Mouse (Mus musculus) c-Kit-positive CD71-negative TER-119-negative erythroid progenitor cells, embryonic 14.5 days (primary cell): ENCODE results near the gene Gdpd2.

Source experiments
- DNase-seq: peaks from one replicate; pipeline ENCODE4 v3.0.0-alpha.2; 2013; ENCODE audit warnings: low read depth

The Gdpd2 gene

DNA sequence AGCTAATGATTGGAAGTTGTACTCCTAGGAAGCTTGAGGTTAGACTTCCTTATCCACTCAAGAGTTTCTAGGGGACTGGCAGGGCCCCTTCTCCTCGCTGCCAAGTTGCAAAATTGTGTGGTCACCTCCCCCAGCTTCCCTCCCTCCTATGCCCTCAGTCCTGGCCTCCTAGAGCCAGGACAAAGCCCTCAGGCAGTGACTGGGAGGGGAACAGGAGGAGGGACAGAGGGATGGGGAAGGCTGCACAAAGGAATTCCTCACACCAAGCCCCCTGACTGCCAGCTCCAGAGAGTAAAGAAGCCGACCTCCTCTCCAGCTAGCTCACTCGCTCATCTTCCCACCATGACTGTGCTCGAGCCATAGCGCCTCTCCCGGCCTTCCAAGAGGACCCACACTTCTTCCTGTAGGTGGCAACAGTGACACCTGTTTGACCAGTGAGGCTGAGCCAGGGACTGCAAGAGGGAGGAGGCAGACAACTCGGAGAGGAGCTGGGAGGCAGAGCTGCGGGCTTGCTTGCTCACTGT, at the start of gene Gdpd2:
Gdpd2 (plus strand) TSS at position 209 of the 524 bp plus-strand sequence.
- no peak for DNase-seq

DNA sequence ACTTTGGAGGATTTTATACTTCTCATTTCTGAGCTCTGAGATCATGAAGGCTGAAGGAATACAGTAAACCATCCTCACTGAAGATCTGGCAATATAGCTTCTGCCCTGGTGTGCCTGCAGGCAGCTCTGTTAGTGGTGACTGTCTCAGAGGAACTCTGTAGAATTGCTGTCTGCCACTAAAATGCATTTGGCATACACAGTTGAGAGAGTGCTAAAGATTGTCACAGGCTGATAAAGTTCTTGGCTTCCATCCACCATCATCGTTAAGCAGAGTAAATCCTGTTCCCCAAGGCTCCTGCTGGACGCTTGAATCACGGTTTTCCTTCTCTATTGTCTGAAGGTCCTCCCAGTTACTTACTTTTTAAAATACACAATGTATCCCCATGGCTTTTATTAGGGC, 43.1 kb upstream of the Gdpd2 start:
- no peak for DNase-seq

DNA sequence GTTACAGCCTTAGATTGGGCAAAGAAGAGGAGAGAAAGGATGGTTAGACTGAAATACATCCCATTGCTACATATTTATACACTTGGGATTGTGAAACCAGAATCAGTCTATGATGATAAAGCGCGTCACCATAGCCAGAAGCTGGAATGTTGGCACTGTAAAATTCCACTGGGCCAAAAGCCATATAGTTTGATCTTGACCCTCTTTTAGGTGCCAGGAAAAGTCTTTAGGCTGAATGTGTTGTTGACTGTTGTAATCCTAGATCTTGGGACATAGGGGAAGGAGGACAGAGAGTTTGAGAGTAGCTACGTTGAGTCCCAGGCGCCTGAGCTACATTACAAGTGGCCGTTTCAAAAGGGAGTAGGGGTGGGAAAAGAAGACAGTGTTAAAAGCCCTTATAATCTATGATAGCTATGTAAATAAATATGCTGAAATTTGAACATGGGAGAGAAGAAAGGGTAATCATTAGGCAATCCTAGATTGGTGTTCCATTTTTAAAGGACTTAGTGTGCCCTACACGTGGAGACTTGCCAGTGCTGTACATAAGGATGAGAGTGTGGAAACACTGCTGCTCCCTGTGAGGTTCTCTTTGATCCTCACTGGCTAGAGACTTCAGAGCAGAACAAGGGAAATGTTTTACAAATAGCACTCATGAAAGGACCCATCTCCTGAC, 42.2 kb upstream of the Gdpd2 start:
- no peak for DNase-seq

DNA sequence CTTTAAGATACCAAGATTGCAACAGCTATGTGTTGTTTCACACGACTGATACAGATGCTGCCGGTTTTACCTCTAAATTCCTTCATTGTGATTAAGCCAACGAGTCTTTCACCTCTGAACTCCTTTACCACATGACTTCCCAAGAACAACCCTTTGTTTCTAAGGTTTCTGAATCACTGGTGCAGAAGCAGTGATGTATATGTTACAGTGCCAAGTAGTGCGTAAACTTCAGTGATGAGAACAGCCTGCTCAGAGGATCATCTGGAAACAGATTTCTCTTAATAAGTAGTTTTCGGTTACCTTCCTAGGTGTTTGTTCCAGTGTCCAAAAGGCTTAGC, 41.7 kb upstream of the Gdpd2 start:
- DNase-seq = no peak

GRCm38 (mm10) chrX:100696776-100697175, 32.9 kb upstream of the Gdpd2 start:
- DNase-seq = no peak

GRCm38 (mm10) chrX:100708032-100708431, 21.6 kb upstream of the Gdpd2 start:
- DNase-seq = no peak

GRCm38 (mm10) chrX:100716173-100716572, 13.5 kb upstream of the Gdpd2 start:
- DNase-seq = no peak

GRCm38 (mm10) chrX:100728947-100729346, 726 bp upstream of the Gdpd2 start:
- DNase-seq = no peak

- no peak for DNase-seq
Measured at GRCm38 (mm10) chrX:100730266-100730665, 593 bp downstream of the Gdpd2 start.

DNA sequence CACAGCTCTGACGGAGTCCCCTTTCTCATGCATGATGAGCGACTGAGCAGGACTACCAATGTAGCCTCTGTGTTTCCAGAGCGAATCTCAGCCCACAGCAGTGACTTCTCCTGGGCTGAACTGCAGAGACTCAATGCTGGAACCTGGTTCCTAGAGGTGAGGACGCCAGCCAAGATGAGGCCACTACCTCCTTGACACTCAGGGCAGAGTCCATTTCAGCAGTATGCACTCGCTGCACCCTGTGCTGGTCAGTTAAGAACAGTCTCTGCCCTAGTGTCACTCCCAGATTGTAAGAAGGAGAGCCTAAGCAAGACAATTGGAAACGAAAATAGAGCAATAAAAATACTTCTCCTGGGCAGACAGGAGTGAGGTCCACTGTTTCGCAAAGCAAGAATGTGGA, 4.7 kb downstream of the Gdpd2 start:
- DNase-seq = no peak

DNA sequence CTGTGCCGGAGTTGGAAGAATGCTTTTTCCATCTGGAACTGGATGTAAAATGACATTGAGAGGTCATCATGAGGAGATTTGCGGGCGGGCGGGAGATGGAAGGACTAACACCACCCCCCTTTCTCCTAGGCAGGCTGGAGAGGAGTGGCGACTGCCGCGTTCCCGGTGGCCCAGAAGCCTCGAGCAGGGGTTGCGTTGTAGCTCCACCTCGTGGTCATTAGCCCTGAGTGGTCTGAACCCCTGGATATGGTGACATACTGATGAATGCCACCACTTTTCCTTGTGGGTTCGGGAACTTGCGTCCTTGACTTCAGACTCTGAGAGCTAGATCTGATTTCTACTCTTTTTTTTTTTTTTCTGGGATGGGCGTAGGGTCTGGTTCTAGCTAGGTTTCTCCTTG, 9.2 kb downstream of the Gdpd2 start:
- no peak for DNase-seq

- no peak for DNase-seq
Measured at GRCm38 (mm10) chrX:100739443-100739842, 9.8 kb downstream of the Gdpd2 start.

GRCm38 (mm10) chrX:100740785-100741184, 11.1 kb downstream of the Gdpd2 start:
- DNase-seq = no peak

- DNase-seq = no peak
Measured at GRCm38 (mm10) chrX:100741940-100742339, 12.3 kb downstream of the Gdpd2 start.

GRCm38 (mm10) chrX:100765855-100766254, 36.2 kb downstream of the Gdpd2 start:
- DNase-seq = no peak

DNA sequence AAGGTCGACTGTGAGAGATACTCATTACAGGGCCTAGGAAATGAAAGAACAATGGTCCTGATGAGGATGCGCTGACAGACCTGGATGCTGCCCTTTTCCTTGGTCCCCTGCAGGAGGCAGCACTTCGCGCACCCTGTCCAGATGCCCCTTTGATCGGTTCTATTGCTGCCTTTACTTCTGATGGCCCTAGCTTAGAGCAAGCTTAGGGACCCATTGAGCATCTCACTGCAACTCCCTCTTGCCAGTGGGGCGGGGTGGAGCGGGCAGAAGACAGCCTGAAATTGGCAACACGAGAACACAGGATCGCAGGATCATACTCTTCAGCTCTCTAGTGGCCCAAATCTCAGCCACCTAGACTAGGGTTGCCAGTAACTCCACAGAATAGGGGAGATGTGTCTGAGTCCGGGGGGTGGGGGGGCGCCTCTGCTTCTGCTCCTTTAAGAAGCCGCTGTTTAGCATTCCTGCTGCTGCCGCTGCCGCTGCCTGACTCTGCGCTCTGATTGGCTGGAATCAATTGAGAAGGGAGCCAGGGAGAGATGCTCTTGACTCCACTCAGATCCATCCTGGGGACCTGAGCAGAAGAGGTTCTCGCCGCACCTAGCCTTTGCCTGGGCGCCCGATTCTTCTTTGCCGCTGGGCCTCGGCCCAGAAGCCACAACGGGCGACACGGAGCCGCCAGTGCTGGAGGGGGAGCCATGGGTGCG, 37.7 kb downstream of the Gdpd2 start, which contains the start of gene Dlg3:
Dlg3 (plus strand) TSS at position 542 of the 704 bp plus-strand sequence.
- DNase-seq = no peak

DNA sequence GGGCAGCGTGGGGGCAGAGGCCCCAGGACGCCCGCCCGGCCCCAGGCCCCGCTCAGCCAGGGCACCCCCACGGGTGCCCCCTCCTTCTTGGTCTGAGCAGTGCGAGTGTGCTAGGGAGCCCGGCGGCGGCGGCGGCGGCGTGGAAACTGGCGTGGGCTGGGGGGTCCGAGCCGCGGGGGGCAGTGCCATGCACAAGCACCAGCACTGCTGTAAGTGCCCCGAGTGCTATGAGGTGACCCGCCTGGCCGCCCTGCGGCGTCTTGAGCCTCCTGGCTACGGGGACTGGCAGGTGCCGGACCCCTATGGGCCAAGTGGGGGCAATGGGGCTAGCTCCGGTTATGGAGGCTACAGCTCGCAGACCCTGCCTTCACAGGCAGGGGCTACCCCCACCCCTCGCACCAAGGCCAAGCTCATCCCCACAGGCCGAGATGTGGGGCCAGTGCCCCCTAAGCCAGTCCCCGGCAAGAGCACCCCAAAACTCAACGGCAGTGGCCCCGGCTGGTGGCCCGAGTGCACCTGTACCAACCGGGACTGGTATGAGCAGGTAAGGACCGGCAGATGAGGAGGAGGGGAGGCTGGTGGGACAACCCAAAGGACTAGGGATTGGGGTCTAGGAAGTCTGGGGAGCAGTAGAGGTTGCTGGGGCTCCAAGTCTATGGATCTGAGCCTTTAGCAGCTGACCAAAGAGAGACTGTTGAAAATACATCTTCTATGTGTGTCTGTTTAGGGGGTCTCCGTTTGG, 38.4 kb downstream of the Gdpd2 start:
- DNase-seq = no peak

GRCm38 (mm10) chrX:100769281-100769680, 39.6 kb downstream of the Gdpd2 start:
- DNase-seq = no peak

DNA sequence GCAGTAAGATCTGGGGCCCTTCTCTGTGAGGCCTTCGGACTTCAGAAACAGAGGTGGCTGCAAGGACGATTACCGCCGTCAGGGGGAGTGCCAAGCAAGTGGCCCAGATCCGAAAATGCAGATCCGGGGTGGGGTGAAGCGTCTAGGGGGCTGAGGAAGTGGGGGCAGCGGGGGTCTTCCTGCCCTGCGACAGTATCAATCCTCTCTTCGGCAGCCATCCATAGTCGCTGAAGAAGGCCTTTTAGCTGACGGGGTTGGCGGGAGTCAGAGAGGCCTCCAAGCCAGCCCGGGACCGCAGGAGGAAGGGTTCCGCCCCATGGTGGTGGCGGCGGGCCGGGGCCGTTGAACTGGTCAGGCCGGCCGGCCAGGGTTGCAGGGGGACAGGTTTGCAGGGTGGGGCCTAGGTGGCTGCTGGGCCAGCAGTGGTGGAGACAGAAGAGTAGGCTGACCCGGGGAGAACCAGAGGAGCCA, 44.7 kb downstream of the Gdpd2 start:
- peak; percentile 24 for DNase-seq

DNA sequence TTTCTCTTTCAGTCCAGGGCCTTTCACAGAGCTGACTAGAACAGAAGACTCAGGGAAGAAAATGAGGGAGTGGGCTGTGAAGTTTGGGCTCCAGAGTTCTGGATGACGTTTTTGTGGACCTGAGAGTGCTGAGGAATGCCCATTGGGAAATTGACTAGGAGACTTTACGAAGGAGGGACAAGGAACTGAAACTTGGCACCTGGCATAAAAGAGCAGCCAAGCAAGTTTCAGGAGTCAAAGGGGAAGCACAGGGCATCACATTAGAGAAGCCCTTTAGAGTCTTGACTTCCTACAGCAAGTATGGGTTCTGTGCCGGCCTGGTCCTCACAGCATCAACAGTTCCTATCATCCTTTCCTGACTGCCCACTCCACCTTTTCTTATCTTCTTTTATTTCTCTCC, 45.7 kb downstream of the Gdpd2 start:
- no peak for DNase-seq

GRCm38 (mm10) chrX:100776494-100776893, 46.8 kb downstream of the Gdpd2 start:
- no peak for DNase-seq

DNA sequence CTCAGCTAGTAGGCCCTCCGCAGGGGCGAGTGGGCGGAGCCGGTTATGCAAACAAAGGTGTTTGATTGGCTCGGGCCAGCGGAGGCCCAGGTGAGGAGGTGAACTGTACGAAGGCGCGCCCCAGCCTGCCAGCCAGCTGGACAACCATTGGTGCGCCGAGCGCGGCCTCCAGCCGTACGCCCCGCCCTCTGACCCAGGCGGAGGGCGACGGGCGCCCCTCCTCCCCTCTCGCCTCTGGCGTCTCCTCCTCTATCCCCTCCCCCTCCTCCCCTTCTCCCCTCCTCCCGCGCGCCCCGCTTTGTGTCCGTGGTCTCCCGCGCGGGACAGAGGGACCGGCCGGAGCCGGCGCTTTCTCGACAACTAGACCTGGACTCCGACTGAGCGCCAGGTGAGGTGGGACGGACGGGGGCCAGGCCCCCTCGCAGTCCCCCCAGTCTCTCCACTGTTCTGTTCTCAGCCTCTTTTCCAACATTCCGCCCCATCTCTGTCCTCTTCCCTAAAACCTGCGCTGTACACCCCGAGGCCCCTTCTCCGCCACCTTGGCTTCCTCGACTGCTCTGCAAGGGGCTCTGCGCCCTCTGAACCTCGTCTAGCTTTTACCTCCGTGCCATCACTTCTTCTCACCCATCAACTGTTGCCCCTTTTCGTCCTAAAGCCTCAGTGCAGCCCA, 47.4 kb downstream of the Gdpd2 start:
- peak; percentile 40 for DNase-seq
